Mouse (Mus musculus): ENCODE results near the gene S100a3.

The S100a3 gene

GRCm38 (mm10) chr3:90560008-90560628 is at the start of gene S100a3:
Gene S100a3 (plus strand): TSS chr3:90560578.
- DNase-seq (ENCODE audit: inconsistent ontology term): no peak

- DNase-seq (ENCODE audit: inconsistent ontology term): no peak
Measured at GRCm38 (mm10) chr3:90512276-90512675, 48.1 kb upstream of the S100a3 start.

DNA sequence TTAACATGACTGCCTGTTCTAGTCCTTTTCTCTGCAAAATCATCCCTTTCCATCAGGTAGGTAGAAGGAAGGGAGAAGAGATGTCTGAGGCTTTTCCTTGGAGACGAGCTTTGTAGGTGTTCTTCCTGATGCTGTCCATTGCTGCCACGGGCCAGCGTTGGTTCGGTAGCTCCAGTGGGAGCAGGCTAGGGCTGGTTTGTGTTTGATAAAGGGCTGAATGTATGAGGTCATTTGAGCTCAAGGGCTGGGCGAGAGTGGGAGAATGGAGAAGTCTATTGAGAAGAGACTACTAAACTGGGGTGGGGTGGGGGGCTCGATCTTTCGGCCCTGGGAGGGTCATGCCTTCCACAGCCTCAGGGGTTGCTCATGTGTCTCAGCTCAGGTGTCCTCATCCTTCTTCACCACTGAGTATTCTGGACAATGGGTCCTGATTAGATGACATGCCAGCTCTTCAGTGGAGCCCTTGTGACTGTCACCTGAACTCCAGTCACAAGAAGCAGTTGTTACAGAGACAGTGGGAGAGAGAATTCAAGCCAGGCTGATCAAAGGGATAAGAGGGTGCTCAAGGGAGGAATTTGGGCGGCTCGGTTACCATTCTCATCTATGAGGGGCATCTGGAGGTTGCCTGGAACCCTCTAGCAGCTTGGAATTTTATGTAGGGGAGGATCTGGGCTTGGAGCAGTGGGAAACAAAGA is 47.3 kb upstream of the S100a3 start:
- no peak for DNase-seq (ENCODE audit: inconsistent ontology term)

GRCm38 (mm10) chr3:90513796-90514590 is 46.4 kb upstream of the S100a3 start, which contains the start of the genes S100a1 and S100a13:
Gene S100a1 (minus strand): TSS chr3:90514392.
Gene S100a13 (plus strand): TSS chr3:90514435.
- peak; percentile 88 for DNase-seq (ENCODE audit: inconsistent ontology term)

- DNase-seq (ENCODE audit: inconsistent ontology term): peak; percentile 79
Measured at GRCm38 (mm10) chr3:90514691-90515090, 45.7 kb upstream of the S100a3 start.

DNA sequence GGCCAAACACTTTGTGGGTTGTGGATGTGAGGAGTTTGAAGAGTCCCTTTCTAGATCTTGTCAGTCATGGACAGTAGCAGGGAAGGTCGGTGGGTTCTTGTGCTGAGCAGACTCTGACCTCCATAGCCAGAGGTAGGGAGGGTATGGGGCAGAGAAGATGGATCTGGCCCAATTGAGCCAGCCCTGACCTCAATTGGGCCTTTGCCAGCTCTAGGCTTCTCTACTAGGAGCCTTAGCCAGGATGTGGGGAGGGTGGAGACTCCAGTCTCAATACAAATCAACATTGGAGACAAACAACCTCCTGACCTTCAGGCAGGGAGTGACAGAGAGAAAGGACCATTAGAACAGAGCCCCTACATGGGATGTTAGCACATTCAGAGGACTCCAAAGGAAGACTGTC is 45.1 kb upstream of the S100a3 start:
- DNase-seq (ENCODE audit: inconsistent ontology term): no peak

DNA sequence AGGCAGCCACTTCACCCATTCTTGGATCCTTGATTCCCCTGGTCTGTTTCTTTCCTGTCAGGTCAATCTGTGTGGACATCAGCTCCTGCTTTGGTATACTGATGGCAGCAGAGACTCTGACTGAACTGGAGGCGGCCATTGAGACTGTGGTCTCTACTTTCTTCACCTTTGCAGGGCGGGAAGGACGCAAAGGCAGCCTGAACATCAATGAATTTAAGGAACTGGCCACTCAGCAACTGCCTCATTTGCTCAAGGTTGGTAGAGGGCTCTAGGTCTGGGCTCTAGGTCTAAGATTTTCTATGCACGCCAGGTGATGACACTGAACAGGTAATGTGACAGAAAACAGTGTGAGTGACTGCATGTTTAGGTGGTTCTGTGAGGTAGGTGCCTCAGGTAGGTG is 44.6 kb upstream of the S100a3 start:
- DNase-seq (ENCODE audit: inconsistent ontology term): no peak

- DNase-seq (ENCODE audit: inconsistent ontology term): no peak
Measured at GRCm38 (mm10) chr3:90517711-90518110, 42.7 kb upstream of the S100a3 start.

DNA sequence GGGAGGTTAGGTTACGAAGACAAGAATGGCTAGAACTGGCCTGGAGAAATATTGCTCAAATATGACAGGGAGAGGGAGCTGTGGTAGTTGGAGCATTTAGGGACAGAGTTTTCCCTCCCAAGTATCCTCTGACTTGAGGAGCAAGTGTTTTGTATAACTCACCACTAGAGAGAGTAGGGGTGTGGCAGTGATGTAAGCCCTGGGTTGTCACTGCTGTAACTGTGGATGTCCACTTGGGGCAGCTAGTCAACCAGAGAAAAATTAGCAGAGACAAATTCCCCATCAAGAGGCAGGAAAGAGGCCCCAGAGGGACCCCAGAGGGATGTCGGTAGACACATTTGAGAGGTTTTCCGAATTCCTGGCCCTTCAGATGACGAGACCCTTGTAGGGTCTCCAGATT is 35.0 kb upstream of the S100a3 start:
- peak; percentile 60 for DNase-seq (ENCODE audit: inconsistent ontology term)

DNA sequence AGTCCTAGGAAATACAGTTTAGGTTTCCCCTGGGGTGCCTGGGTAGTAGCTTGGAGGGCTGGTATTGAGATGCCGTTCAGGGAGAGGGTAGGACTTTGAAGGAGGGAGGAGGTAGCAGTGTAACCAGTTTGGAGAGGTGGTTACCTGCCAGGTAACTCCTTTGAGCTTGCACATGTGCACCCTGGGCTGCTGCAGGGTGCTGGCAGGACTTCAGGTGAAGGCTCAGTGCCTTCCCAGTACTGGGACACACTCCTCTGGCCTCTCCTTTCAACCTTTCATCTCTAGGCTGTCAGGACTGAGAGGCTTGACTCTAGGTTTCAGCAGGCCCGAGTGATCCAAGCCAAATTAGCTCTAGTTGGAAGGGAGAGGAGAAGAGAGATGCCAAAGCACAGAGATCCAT is 34.3 kb upstream of the S100a3 start:
- DNase-seq (ENCODE audit: inconsistent ontology term): no peak

DNA sequence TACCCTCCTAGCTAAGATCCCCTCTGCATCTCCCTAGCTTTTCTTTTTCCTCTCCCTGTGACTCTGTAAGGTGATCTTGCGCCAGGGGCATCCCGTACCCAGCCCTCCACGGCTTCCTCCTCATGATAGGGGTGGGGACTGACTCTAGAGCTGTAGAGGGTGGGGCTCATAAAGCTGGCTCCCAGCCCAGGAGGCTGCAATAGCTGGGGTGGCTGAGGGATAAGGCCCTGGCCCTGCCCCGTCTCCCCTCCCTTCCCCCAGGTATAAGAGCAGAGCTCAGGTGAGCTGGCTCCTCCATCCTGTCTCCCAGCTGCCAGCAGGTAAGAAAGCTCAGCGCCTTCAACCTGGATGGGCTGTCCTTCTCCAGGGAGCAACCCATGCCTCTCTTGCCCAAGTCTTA is 33.8 kb upstream of the S100a3 start, which contains the start of gene S100a14:
Gene S100a14, plus strand, starts transcription at position 277 of the 400 bp plus-strand sequence.
- no peak for DNase-seq (ENCODE audit: inconsistent ontology term)

DNA sequence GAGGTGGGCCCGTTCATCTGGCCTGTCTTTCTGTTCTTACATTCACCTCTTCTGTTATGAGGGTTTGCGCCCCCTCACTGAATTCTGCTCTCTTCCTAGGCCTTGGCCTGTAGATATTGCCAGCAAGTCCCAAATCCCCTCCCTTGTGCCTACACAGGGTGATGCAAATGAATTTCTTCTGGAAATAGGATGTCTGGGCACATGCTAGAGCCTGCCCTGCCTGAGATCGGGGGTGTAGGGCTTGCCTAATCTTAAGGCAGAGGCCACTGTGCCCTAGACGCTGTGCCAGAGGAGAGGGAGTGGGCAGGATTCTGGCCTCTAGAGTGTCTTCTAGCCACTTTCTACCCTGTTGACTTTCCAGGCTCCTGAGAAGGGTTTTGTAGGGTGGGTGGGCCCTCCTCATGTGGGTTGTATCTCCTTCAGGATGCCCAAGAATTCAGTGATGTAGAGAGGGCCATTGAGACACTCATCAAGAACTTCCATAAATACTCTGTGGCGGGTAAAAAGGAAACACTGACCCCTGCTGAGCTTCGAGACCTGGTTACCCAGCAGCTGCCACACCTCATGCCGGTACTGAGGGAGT is 33.0 kb upstream of the S100a3 start:
- no peak for DNase-seq (ENCODE audit: inconsistent ontology term)

GRCm38 (mm10) chr3:90531713-90532112 is 28.7 kb upstream of the S100a3 start:
- no peak for DNase-seq (ENCODE audit: inconsistent ontology term)

GRCm38 (mm10) chr3:90535446-90535845 is 24.9 kb upstream of the S100a3 start:
- DNase-seq (ENCODE audit: inconsistent ontology term): no peak

GRCm38 (mm10) chr3:90537141-90537904 is 23.1 kb upstream of the S100a3 start, which contains the start of gene S100a16:
Gene S100a16 (plus strand): TSS chr3:90537254.
- DNase-seq (ENCODE audit: inconsistent ontology term): peak; percentile 87

GRCm38 (mm10) chr3:90537905-90538296 is 22.5 kb upstream of the S100a3 start:
- no peak for DNase-seq (ENCODE audit: inconsistent ontology term)

GRCm38 (mm10) chr3:90540904-90541303 is 19.5 kb upstream of the S100a3 start:
- DNase-seq (ENCODE audit: inconsistent ontology term): peak; percentile 68

DNA sequence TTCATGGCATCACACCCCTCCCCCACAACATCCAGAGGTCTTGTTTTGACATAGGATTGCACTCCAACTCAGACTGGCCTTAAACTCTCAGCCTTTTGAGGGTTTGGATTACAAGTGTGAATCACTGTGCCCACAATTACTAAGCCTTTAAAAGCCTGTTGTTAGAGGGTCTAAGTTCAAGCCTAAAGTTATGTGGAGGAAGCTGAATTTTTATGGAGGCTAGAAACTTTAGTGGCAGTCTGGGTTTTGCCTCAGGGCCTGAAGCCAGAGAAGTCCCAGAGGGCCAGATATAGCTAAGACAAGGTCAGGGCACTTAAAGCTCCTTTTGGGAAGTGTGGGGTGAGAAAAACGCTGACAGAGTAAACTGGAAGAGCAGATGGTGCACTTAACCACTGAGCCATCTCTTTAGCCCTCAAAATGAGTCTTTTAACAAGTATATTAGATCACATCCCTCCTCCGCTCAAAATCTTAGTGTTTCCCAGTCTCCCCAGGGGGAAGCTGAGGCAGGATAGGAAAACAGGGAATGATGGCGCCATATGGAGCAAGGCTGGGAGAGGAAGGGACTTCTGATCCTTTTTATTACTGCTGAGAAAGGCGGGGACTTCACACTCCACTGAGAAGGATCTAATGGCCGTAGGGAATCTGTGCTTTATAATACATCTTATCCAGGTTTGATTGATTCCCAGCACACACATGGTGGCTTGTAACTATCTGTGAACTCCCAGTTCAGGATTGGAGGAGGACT is 10.5 kb upstream of the S100a3 start:
- peak; percentile 52 for DNase-seq (ENCODE audit: inconsistent ontology term)

- DNase-seq (ENCODE audit: inconsistent ontology term): no peak
Measured at GRCm38 (mm10) chr3:90550421-90550790, 10.0 kb upstream of the S100a3 start.

- DNase-seq (ENCODE audit: inconsistent ontology term): no peak
Measured at GRCm38 (mm10) chr3:90552231-90552630, 8.1 kb upstream of the S100a3 start.

DNA sequence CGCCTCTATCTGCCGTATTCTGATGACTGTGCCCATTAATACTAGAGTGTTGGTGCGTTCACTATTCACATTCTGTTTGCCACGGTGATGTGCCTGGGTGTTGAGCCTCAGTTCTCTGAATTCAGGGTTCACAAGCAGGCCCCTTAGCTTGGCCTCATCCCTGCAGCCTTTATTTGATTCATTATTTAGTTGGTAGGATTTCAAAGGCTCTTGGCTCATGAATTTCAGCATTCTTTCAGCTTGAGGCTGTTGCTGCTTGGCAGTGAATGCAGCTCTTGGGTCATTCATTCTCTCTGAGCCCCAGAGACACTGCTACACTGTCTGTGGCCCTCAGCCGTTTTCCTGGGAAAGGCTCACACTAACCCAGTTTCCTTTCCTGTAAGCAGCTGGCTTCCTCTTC is 4.4 kb upstream of the S100a3 start:
- peak; percentile 84 for DNase-seq (ENCODE audit: inconsistent ontology term)
